Mouse (Mus musculus): ENCODE measurements around the gene Mageb16. TPM values are rescaled to one million over a fixed set of nuclear protein-coding genes. Genes with fewer than 3 reads are reported as not detected.

Gene Mageb16
- not detected in 2 replicates for polyA plus RNA-seq (2015; fragmentation: Nextera tagmentation; extraction: Ambion mirVana)

DNA sequence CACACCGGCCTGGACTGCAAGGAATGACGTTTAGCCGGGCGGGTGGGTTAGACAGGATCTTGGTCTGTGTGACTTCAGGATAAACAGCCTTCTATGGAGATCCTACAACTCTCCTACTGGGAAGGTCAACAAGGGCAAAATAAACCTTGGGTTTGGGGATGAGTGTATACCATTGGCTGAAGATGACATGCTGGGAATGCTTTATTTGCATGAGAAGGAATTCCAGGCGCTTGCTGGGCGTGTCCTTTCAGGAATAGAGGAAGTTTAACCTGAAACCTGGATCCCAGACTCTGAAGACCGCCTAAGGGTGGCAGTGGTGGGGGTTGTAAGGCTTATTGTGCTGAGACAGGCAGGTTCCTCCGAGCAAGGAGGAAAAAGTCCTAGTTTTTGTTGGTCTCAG, at the start of gene Mageb16:
Gene Mageb16, minus strand, starts transcription at position 25 of the 400 bp plus-strand sequence.
- no peaks in the 10 kb centered on the region for H3K9me3 ChIP-seq (ENCODE audit: control insufficient read depth, low read length)
- H3K4me2 ChIP-seq (ENCODE audit: low read length): no peak within 1 kb of the TSS
- H3K36me3 ChIP-seq (ENCODE audit: control insufficient read depth, insufficient read depth): no peaks in the 10 kb centered on the region
- H3K4me3 ChIP-seq (replicated peaks; ENCODE audit: low read length): no peak within 1 kb of the TSS
- H3K27me3 ChIP-seq (replicated peaks; ENCODE audit: control insufficient read depth, insufficient read depth, low read length): no peaks in the 10 kb centered on the region
- H3K27ac ChIP-seq (ENCODE audit: low read length): no peak within 1 kb of the TSS
- WGBS: 66% methylated on average over 8 of the region's 8 CpGs
- no peak within 1 kb of the TSS for H3K9ac ChIP-seq (replicated peaks; ENCODE audit: low read depth, low read length)
- no peaks in the 10 kb centered on the region for H3K4me1 ChIP-seq (replicated peaks; ENCODE audit: control insufficient read depth, insufficient read depth, low read length)
- no peak for ATAC-seq

DNA sequence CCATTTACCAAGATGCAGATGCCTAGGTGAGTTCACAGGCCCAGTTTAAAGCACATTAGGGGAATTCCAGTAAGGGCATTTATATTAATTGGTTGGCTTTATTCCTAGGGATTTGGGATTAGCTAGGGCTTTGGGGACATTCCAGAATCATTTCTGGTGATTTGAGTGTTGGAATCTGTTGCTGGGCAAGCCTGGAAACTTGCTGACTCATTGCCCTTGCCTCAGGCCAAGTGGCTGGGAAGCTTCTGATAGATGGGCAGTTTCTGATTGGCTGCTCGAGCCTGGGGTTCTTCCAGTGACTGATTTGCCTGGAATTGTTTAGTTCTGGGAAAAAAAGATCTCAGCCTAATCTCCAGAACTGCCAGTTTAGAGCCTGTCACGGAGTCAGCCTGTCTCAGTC, 20.1 kb downstream of the Mageb16 start:
- Histone ChIP-seq H3K36me3 (ENCODE audit: control insufficient read depth, insufficient read depth) (no peaks in the 10 kb centered on the region), H3K4me3 (replicated peaks; ENCODE audit: low read length) (no peak overlapping the region), H3K9me3 (ENCODE audit: control insufficient read depth, low read length) (no peaks in the 10 kb centered on the region), H3K4me2 (ENCODE audit: low read length) (no peak overlapping the region), H3K9ac (replicated peaks; ENCODE audit: low read depth, low read length) (no peak overlapping the region), H3K4me1 (replicated peaks; ENCODE audit: control insufficient read depth, insufficient read depth, low read length) (no peaks in the 10 kb centered on the region), H3K27ac (ENCODE audit: low read length) (no peak overlapping the region), H3K27me3 (replicated peaks; ENCODE audit: control insufficient read depth, insufficient read depth, low read length) (no peaks in the 10 kb centered on the region)
- no peak for ATAC-seq
- 22% methylated on average over 2 of the region's 2 CpGs for WGBS

DNA sequence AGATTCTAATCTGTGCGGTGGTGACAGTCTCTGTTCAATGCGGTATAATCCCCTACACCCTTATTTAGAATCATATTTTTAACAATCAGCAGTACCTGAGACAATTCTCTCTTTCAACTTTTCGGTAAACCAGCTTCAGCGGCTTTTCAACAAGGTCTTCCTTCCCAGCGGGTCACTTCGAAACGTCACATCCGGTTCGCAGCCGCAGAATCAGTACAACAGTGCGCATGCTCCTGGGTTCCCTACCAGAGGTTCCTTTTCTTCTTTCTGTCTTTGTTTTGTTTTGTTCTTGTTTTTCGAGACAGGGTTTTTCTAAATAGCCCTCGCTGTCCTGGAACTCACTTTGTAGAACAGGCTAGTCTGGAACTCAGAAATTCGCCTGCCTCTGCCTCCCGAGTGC, 35.8 kb downstream of the Mageb16 start:
- Histone ChIP-seq H3K4me1 (replicated peaks; ENCODE audit: control insufficient read depth, insufficient read depth, low read length) (no peaks in the 10 kb centered on the region), H3K4me3 (replicated peaks; ENCODE audit: low read length) (no peak overlapping the region), H3K36me3 (ENCODE audit: control insufficient read depth, insufficient read depth) (no peaks in the 10 kb centered on the region), H3K27me3 (replicated peaks; ENCODE audit: control insufficient read depth, insufficient read depth, low read length) (no peaks in the 10 kb centered on the region), H3K4me2 (ENCODE audit: low read length) (no peak overlapping the region), H3K9me3 (ENCODE audit: control insufficient read depth, low read length) (no peaks in the 10 kb centered on the region), H3K27ac (ENCODE audit: low read length) (no peak overlapping the region), H3K9ac (replicated peaks; ENCODE audit: low read depth, low read length) (no peak overlapping the region)
- WGBS: 86% methylated on average over 15 of the region's 15 CpGs
- ATAC-seq: no peak

DNA sequence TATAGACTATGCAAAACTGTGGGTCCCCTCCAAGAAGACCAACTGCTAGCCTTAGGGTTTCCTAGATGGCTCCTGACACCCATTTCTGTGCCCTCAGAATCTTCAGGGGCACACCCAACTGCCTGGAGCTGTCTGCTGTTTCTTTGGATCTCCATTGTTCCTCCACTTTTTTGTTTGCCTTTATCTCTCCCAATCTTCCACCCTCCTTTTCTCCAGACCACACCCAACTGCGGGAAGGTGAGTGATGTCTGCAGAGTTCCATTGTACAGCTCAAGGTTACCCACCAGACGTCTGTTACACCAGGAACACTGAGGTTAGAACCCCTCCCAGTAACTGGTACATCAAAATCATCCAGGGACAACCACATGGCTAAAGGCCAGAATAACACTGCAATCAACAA, 64.8 kb downstream of the Mageb16 start:
- no peak overlapping the region for H3K4me3 ChIP-seq (replicated peaks; ENCODE audit: low read length)
- H3K4me2 ChIP-seq (ENCODE audit: low read length): no peak overlapping the region
- H3K4me1 ChIP-seq (replicated peaks; ENCODE audit: control insufficient read depth, insufficient read depth, low read length): no peaks in the 10 kb centered on the region
- H3K9me3 ChIP-seq (ENCODE audit: control insufficient read depth, low read length): no peaks in the 10 kb centered on the region
- H3K9ac ChIP-seq (replicated peaks; ENCODE audit: low read depth, low read length): no peak overlapping the region
- H3K27me3 ChIP-seq (replicated peaks; ENCODE audit: control insufficient read depth, insufficient read depth, low read length): no peaks in the 10 kb centered on the region
- no peak for ATAC-seq
- WGBS: 83% methylated on average over 2 of the region's 2 CpGs
- H3K36me3 ChIP-seq (ENCODE audit: control insufficient read depth, insufficient read depth): no peaks in the 10 kb centered on the region
- no peak overlapping the region for H3K27ac ChIP-seq (ENCODE audit: low read length)

Other genes starting within 250 kb of the Mageb16 start
- gene Gm7173, start 154.2 kb downstream of the Mageb16 start, polyA plus RNA-seq (2015; fragmentation: Nextera tagmentation; extraction: Ambion mirVana): 0.83 and 1.4 TPM in 2 replicates